Mouse (Mus musculus): ENCODE data around the gene Pomt2.

- no peak; the same call in 1 of the 2 replicates for TF ChIP-seq POLR2A (IDR thresholded peaks at IDR 0.05; ENCODE audit: control insufficient read depth, extremely low read depth, insufficient read depth, low read length, poor library complexity)
- TF ChIP-seq CTCF (IDR thresholded peaks at IDR 0.05; ENCODE audit: borderline replicate concordance, control insufficient read depth, extremely low read depth, insufficient read depth, low read length, poor library complexity), result peak; percentile 23; the same call in 1 of the 2 replicates
These were observed at the start of gene Pomt2 for GRCm38 (mm10) chr12:87147395-87148089.
